Mouse (Mus musculus): ENCODE results near the gene Rpl38.
"Not testable (repeated sequence)": the region's sequence is repeated elsewhere in the genome, so short reads cannot be mapped to it uniquely, and the experiment has no call there.

DNA sequence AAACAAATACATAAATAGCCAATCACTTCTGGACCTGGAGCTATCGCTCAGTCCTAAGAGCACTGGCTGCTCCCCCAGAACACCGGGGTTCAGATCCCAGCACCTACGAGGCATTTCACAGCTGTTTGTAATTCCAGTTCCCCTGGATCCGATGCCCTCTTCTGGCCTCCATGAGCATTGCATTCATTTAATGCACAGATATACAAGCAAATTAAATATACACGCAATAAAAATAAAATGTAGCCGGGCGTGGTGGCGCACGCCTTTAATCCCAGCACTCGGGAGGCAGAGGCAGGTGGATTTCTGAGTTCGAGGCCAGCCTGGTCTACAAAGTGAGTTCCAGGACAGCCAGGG is 415 bp upstream of the Rpl38 start:
- not testable (repeated sequence) for TF ChIP-seq POLR2A (IDR thresholded peaks at IDR 0.05; ENCODE audit: borderline replicate concordance, extremely low read depth, insufficient read depth, insufficient read length, poor library complexity, severe bottlenecking)
- peak; percentile 52; the same call in 1 of the 2 replicates for TF ChIP-seq CTCF (IDR thresholded peaks at IDR 0.05; ENCODE audit: borderline replicate concordance, extremely low read depth, insufficient read depth, insufficient read length)

Measured in brain, embryonic 14.5 days (tissue).